In the genomic region with DNA sequence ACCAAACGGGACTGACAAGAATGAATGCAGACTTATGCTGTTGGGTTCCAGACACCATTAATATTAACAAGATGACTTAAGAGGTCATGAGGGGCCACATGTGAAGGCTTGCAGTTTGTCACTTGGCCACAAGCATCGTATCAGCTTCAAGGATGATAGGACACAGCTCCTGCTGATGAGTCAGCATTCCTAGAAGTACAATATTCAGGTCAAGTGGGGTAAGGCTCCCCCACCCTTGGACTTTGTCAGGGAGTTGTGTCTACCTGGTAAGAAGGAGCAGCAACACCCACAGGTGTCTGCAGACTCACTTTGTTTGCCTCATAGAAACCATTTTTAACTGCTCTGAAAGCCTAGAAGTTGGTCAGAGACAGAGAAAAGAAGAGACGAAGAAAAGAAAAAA, we compare ENCODE assay signal across 19 mouse cellular contexts.
"Had no signal": no experiment of that assay in that cellular context is flagged by ENCODE, and none has a peak within 500 bp of the region (broad histone marks: within the 10 kb centered on the region; RNA-seq: fewer than 3 reads in every experiment).

No protein-coding gene starts in this region.

- H3K36me3 ChIP-seq: midbrain, embryonic 10.5 days; midbrain, embryonic 12.5 days; neural tube, embryonic 13.5 days; neural tube, embryonic 15.5 days had no signal

- DNase-seq: liver, postnatal 0 days; lung, embryonic 14.5 days; lung, postnatal 10 days; lung, postnatal 4 days; midbrain, embryonic 14.5 days; retina, postnatal 1 day; right cerebral cortex, adult 18-20 months; right cerebral cortex, postnatal 25 days; right cerebral cortex, postnatal 4 days; spleen, adult 18-20 months; thymus, adult 2 months; thymus, postnatal 25 days; thymus, postnatal 4 days had no signal

- H3K4me2 ChIP-seq: lung, embryonic 14.5 days; midbrain, embryonic 12.5 days; neural tube, embryonic 13.5 days; neural tube, embryonic 15.5 days had no signal

- H3K4me3 ChIP-seq: midbrain, embryonic 10.5 days; midbrain, embryonic 12.5 days; myocyte; neural tube, embryonic 13.5 days; neural tube, embryonic 15.5 days had no signal

- H3K4me1 ChIP-seq: neural tube, embryonic 15.5 days had no signal

- ATAC-seq: liver, postnatal 0 days; midbrain, embryonic 16.5 days had no signal

- H3K9me3 ChIP-seq: midbrain, embryonic 12.5 days; neural tube, embryonic 13.5 days; neural tube, embryonic 15.5 days had no signal

- H3K27me3 ChIP-seq: midbrain, embryonic 12.5 days; neural tube, embryonic 13.5 days; neural tube, embryonic 15.5 days had no signal

- H3K9ac ChIP-seq: liver, postnatal 0 days; lung, embryonic 14.5 days; midbrain, embryonic 12.5 days; neural tube, embryonic 13.5 days; neural tube, embryonic 15.5 days had no signal

- H3K27ac ChIP-seq: midbrain, embryonic 10.5 days; midbrain, embryonic 12.5 days; neural tube, embryonic 13.5 days; neural tube, embryonic 15.5 days had no signal
